Mouse (Mus musculus): ENCODE data around the gene Slc11a2.
"Not testable (repeated sequence)": the region's sequence is repeated elsewhere in the genome, so short reads cannot be mapped to it uniquely, and the experiment has no call there.

Gene Slc11a2

GRCm38 (mm10) chr15:100402798-100403197 is 22.1 kb downstream of the Slc11a2 start:
- no peak for DNase-seq (ENCODE audit: low read depth)

- no peak for DNase-seq (ENCODE audit: low read depth)
These were observed 22.5 kb downstream of the Slc11a2 start for GRCm38 (mm10) chr15:100402347-100402746.

- no peak for DNase-seq (ENCODE audit: low read depth)
These were observed 23.1 kb downstream of the Slc11a2 start for GRCm38 (mm10) chr15:100401811-100402210.

- no peak for DNase-seq (ENCODE audit: low read depth)
These were observed 24.2 kb downstream of the Slc11a2 start for GRCm38 (mm10) chr15:100400592-100401250.

- DNase-seq (ENCODE audit: low read depth) = no peak
These were observed 29.3 kb downstream of the Slc11a2 start for GRCm38 (mm10) chr15:100395561-100395960.

- DNase-seq (ENCODE audit: low read depth) = no peak
These were observed 31.9 kb downstream of the Slc11a2 start for GRCm38 (mm10) chr15:100393016-100393415.

- no peak for DNase-seq (ENCODE audit: low read depth)
These were observed 33.3 kb downstream of the Slc11a2 start for GRCm38 (mm10) chr15:100391599-100391998.

GRCm38 (mm10) chr15:100391066-100391465 is 33.8 kb downstream of the Slc11a2 start:
- no peak for DNase-seq (ENCODE audit: low read depth)

GRCm38 (mm10) chr15:100388886-100389285 is 36.0 kb downstream of the Slc11a2 start:
- DNase-seq (ENCODE audit: low read depth) = peak; percentile 28

- DNase-seq (ENCODE audit: low read depth) = no peak
These were observed 36.5 kb downstream of the Slc11a2 start for GRCm38 (mm10) chr15:100388224-100388835.

GRCm38 (mm10) chr15:100387544-100388223 is 37.2 kb downstream of the Slc11a2 start:
- DNase-seq (ENCODE audit: low read depth) = no peak

- peak; percentile 13 for DNase-seq (ENCODE audit: low read depth)
These were observed 39.2 kb downstream of the Slc11a2 start for GRCm38 (mm10) chr15:100385705-100386104.

- DNase-seq (ENCODE audit: low read depth) = no peak
These were observed 44.8 kb downstream of the Slc11a2 start for GRCm38 (mm10) chr15:100380104-100380503.

GRCm38 (mm10) chr15:100379658-100380057 is 45.2 kb downstream of the Slc11a2 start:
- DNase-seq (ENCODE audit: low read depth) = no peak

GRCm38 (mm10) chr15:100377847-100378505 is 46.9 kb downstream of the Slc11a2 start:
- not testable (repeated sequence) for DNase-seq (ENCODE audit: low read depth)

- peak; percentile 86 for DNase-seq (ENCODE audit: low read depth)
These were observed 49.8 kb downstream of the Slc11a2 start for GRCm38 (mm10) chr15:100375066-100375465.

GRCm38 (mm10) chr15:100367119-100367518 is 57.8 kb downstream of the Slc11a2 start:
- DNase-seq (ENCODE audit: low read depth) = peak; percentile 20

- DNase-seq (ENCODE audit: low read depth) = not testable (repeated sequence)
These were observed 58.9 kb downstream of the Slc11a2 start for GRCm38 (mm10) chr15:100365967-100366366.

GRCm38 (mm10) chr15:100364242-100364641 is 60.6 kb downstream of the Slc11a2 start, which contains the start of gene Higd1c:
Gene Higd1c (plus strand): TSS chr15:100364542.
- no peak for DNase-seq (ENCODE audit: low read depth)

GRCm38 (mm10) chr15:100355876-100356275 is 69.0 kb downstream of the Slc11a2 start:
- DNase-seq (ENCODE audit: low read depth) = no peak

- not testable (repeated sequence) for DNase-seq (ENCODE audit: low read depth)
These were observed 71.5 kb downstream of the Slc11a2 start for GRCm38 (mm10) chr15:100353399-100353798.

- peak; percentile 18 for DNase-seq (ENCODE audit: low read depth)
These were observed 72.1 kb downstream of the Slc11a2 start, which contains the start of the genes Methig1 and Mettl7a2 for GRCm38 (mm10) chr15:100352711-100353250. Gene Methig1 (plus strand): TSS chr15:100353149. Gene Mettl7a2 (plus strand): TSS chr15:100353200.
